Mouse (Mus musculus): ENCODE data around the gene Ptprg.

DNA sequence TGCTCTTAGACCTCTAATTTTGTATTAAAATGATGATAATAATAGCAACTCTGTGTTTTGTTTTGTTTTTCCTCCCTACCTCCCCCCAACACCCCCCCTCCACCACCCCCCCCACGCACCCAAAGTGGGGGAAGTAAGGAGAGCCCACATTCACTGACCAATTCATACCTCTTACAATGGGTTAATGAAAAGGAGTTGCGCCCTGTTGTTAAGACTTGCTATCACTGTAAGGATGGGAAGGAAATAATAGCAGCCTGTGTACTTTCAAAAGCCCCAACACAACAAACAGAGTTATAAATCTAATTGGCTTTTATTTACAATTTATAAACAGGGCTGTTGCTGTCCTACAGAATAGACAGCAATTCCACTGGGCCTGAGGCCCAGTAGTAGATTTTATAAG, 130.8 kb downstream of the Ptprg start:
- TF ChIP-seq CTCF (IDR thresholded peaks at IDR 0.05; ENCODE audit: borderline replicate concordance, insufficient read depth, low read depth, low read length): no peak
- TF ChIP-seq POLR2A (IDR thresholded peaks at IDR 0.05; ENCODE audit: borderline replicate concordance, insufficient read depth, low read length): no peak

Measured in cerebellum, adult 2 months (tissue).